Mouse (Mus musculus) liver, embryonic 11.5 days (tissue): ENCODE results near the gene Ccdc88c. TPM values are rescaled to one million over a fixed set of nuclear protein-coding genes. Genes with fewer than 3 reads are reported as not detected.

ENCODE experiments used
- ATAC-seq: fragments of 200-750 bp; cut with Nextera tagmentation; replicated peaks from 2 replicates; pipeline ENCODE4 v1.8.0; 2017; ENCODE audit warnings: moderate number of reproducible peaks, mild to moderate bottlenecking, moderate TSS enrichment, moderate library complexity; ENCODE audit not compliant: low FRiP score
- DNase-seq: peaks from one replicate; pipeline ENCODE4 v3.0.0-alpha.2; 2017; ENCODE audit warnings: low spot score
- H3K27ac ChIP-seq: fragments of 300-500 bp; sonication (generic); 2 replicates; pipeline ENCODE4 v1.5.1; 2014; ENCODE audit warnings: mild to moderate bottlenecking, low read depth, low read length, control low read depth
- H3K27me3 ChIP-seq: fragments of 300-500 bp; sonication (generic); replicated peaks from 2 replicates; pipeline ENCODE4 v1.6.1; 2014; ENCODE audit warnings: low read length, mixed read lengths; ENCODE audit not compliant: control insufficient read depth, insufficient read depth
- H3K36me3 ChIP-seq: fragments of 300-500 bp; sonication (generic); 2 replicates; pipeline ENCODE4 v1.6.1; 2014; ENCODE audit warnings: mild to moderate bottlenecking, low read length, moderate library complexity, mixed read lengths; ENCODE audit not compliant: control insufficient read depth, insufficient read depth
- H3K4me1 ChIP-seq: fragments of 300-500 bp; sonication (generic); replicated peaks from 2 replicates; pipeline ENCODE4 v1.6.1; 2014; ENCODE audit warnings: low read length, mixed read lengths; ENCODE audit not compliant: control insufficient read depth, insufficient read depth
- H3K4me2 ChIP-seq: fragments of 300-500 bp; sonication (generic); 2 replicates; pipeline ENCODE4 v1.6.1; 2014; ENCODE audit warnings: mild to moderate bottlenecking, control low read depth, moderate library complexity
- H3K4me3 ChIP-seq: fragments of 300-500 bp; sonication (generic); 2 replicates; pipeline ENCODE4 v1.5.1; 2014; ENCODE audit warnings: low read depth, low read length, control low read depth
- H3K9ac ChIP-seq: fragments of 300-500 bp; sonication (generic); 2 replicates; pipeline ENCODE4 v1.6.1; 2014; ENCODE audit warnings: low read depth, low read length, control low read depth
- H3K9me3 ChIP-seq: fragments of 300-500 bp; sonication (generic); 2 replicates; pipeline ENCODE4 v1.6.1; 2016; ENCODE audit warnings: low read length, inconsistent platforms, mixed read lengths; ENCODE audit not compliant: control insufficient read depth
- whole genome bisulfite sequencing: fragments of 180-500 bp; shearing (Covaris S2); extraction: QIAGEN DNeasy Blood & Tissue Kit; methylation state at CpG from one replicate; pipeline ENCODE4 v1.1.7; 2014; 5-methylcytosine and 5-hydroxymethylcytosine counted together
- polyA plus RNA-seq: library from polyadenylated mRNA; unstranded; fragments of >200 nt; fragmentation: Nextera tagmentation; extraction: Ambion mirVana; gene quantifications from 2 replicates; pipeline ENCODE4 v1.2.1, GENCODE M21; 2014

The Ccdc88c gene
- polyA plus RNA-seq, 1 experiment from 2014 or later, result 13.3 TPM

DNA sequence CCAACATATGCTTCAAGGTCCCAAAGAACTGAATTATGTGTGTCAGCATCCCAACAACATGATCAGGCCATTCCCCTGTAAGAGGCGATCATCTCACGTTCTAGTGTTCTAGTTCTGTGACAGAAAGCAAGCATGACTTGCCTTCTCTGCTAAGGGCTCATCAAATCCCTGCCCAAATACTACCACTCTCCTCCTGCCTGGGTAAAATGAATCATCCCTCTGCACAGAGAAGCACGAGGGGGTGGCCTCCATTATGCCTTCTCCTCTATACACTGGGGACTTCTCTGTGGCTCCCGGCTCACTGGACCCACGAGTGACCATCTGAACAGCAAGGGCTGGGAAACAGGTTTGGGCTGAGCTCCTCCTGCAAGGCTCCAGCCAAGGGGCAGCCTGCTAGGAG, 49.2 kb downstream of the Ccdc88c start:
- no peak overlapping the region for H3K4me2 ChIP-seq
- 81% methylated on average over 5 of the region's 5 CpGs for WGBS
- no peak overlapping the region for H3K4me3 ChIP-seq
- H3K27ac ChIP-seq, result no peak overlapping the region
- no peak overlapping the region for H3K9ac ChIP-seq
- DNase-seq, result no peak
- H3K9me3 ChIP-seq, result no peaks in the 10 kb centered on the region
- H3K36me3 ChIP-seq, result no peaks in the 10 kb centered on the region
- no peak for ATAC-seq
- H3K4me1 ChIP-seq, result no peaks in the 10 kb centered on the region
- H3K27me3 ChIP-seq, result no peaks in the 10 kb centered on the region

DNA sequence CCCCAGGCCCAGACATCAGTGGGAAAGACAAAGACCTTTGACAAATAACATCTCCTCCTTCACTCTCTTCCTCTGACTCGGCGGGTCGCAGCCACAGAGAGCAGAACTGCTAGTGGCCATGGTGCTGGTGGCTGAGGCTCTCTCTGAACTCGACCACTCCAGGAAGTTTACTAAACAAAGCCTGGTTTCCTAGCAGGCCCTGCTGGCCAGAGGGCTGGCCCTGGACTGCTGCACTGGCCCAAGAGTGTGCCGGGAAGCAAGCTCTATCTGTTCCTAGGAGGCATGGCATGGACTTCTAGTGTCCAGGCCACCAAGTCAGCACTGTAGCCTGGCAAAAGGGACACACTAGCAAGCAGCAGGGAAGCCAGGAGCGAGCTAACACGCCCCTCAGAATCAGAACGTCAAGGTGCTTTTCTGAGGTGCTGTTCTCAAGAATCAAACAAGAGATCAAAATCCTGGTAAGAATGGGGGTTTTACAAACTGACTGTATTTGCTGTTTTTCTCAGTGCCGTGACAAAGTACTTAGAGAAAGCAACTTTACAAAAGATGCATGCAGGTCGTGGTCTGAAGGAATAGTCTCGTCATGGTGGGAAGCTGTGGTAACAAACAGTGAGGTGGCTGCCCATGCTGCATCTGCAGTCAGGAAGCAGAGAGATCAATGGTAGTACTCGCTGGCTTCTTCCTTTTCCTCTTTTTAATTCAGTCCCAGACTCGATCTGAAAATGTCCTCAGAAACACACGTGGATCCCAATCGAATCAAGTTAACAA, 50.7 kb downstream of the Ccdc88c start:
- Histone ChIP-seq H3K4me3 (no peak overlapping the region), H3K9ac (no peak overlapping the region), H3K27ac (no peak overlapping the region), H3K9me3 (no peaks in the 10 kb centered on the region), H3K27me3 (no peaks in the 10 kb centered on the region), H3K36me3 (no peaks in the 10 kb centered on the region), H3K4me2 (no peak overlapping the region), H3K4me1 (no peaks in the 10 kb centered on the region)
- ATAC-seq (no peak), DNase-seq (no peak)
- 61% methylated on average over 15 of the region's 15 CpGs for WGBS

DNA sequence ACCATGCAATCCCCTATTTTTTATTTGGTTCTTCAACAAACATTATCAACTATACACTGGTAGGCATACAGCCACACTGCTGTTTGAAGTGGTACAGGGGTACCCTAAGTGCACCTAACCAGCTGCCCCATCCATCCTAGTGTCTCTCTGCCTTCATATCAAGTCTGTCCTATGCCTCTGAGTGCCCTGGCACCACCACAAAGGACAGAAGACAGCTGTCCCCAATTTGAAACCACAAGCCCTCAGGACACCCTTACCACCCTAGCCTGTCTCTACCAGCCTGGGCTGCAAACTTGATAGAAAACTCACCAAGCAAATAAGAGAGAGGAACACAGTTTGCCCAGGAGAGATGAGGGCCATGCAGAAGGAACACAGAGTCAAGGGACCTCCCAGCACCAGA, 51.3 kb downstream of the Ccdc88c start:
- ATAC-seq (no peak), DNase-seq (no peak)
- no peak overlapping the region for H3K9ac ChIP-seq
- H3K36me3 ChIP-seq, result no peaks in the 10 kb centered on the region
- H3K4me2 ChIP-seq, result no peak overlapping the region
- no peaks in the 10 kb centered on the region for H3K9me3 ChIP-seq
- H3K27ac ChIP-seq, result no peak overlapping the region
- H3K4me3 ChIP-seq, result no peak overlapping the region
- no peaks in the 10 kb centered on the region for H3K27me3 ChIP-seq
- no peaks in the 10 kb centered on the region for H3K4me1 ChIP-seq

DNA sequence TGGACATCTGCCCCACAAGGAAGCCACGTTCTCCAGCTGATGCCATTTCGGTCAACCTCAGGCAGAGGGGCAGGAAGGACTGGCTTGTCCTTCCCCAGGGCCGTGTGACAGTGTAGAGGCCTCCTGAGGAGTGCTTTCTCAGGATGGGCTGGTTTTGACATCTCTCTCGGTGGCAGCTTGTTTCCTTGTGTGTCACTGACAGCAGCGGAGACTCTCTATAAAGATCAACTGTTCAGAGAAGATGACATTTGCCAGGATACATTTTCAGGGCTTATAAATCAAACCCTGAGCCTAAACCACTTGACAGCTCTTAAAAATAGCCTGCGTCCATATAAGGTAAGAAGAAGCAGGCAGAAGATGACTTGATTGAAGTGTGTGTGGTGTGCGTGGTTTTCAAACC, 59.0 kb downstream of the Ccdc88c start:
- ATAC-seq, result no peak
- H3K27me3 ChIP-seq, result no peaks in the 10 kb centered on the region
- no peaks in the 10 kb centered on the region for H3K36me3 ChIP-seq
- H3K4me1 ChIP-seq, result no peaks in the 10 kb centered on the region; the same call in 1 of the 2 replicates
- H3K4me3 ChIP-seq, result no peak overlapping the region
- no peak overlapping the region for H3K9ac ChIP-seq
- no peak overlapping the region for H3K27ac ChIP-seq
- 69% methylated on average over 7 of the region's 7 CpGs for WGBS
- no peak overlapping the region for H3K4me2 ChIP-seq
- DNase-seq, result no peak
- H3K9me3 ChIP-seq, result no peaks in the 10 kb centered on the region

DNA sequence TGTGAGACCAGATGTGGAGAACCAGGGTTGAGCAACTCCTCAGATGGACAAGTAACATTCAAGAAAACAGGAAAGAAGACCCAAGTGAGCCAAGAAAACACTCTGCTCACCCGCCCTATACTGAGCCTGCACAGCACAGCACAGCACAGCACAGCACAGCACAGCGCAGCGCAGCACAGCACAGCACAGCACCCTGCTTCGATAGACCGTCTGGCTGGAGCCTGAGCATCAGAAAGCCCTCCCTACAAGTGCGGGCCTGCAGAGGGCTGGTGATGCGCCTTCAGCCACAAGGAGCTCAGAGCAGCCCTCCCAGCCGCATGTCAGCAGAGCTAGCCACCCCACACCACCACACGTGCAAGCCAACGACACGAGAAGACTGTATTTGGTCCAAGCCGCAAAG, 61.5 kb downstream of the Ccdc88c start:
- no peak for DNase-seq
- no peak overlapping the region for H3K27ac ChIP-seq
- no peaks in the 10 kb centered on the region for H3K36me3 ChIP-seq

DNA sequence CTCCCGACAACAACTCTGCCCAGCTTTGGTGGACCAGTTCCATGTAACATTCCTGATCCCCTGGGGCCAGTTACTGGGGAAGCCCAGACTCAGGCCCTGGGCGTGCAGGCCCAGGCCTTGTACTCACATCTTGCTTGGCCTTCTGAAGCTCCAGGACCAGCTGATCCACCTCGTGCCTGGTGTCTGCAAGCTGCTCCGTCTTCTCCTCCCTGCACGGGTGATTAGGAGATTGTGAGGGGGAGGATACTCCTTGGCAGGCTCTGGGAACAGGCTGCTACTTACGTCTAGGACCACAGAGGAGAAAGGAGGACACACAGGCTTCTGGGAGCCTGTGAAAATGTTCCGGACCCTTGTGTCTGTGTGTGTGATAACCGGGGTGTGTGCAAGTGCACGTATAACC, 62.6 kb downstream of the Ccdc88c start:
- WGBS, result 72% methylated on average over 9 of the region's 9 CpGs
- Histone ChIP-seq H3K27me3 (no peaks in the 10 kb centered on the region), H3K9me3 (no peaks in the 10 kb centered on the region), H3K27ac (no peak overlapping the region), H3K4me2 (no peak overlapping the region), H3K9ac (no peak overlapping the region), H3K36me3 (no peaks in the 10 kb centered on the region), H3K4me3 (no peak overlapping the region), H3K4me1 (no peaks in the 10 kb centered on the region; the same call in 1 of the 2 replicates)
- ATAC-seq (no peak), DNase-seq (no peak)

More for the DNA sequence above, 61.5 kb downstream of the Ccdc88c start:
- Histone ChIP-seq H3K4me1 (no peaks in the 10 kb centered on the region; the same call in 1 of the 2 replicates), H3K9me3 (no peaks in the 10 kb centered on the region), H3K9ac (no peak overlapping the region), H3K4me3 (no peak overlapping the region), H3K27me3 (no peaks in the 10 kb centered on the region), H3K4me2 (no peak overlapping the region)
- 0 out of 2 replicates have a peak, but pooled peaks have one; percentile 22 for ATAC-seq
- WGBS, result 94% methylated on average over 12 of the region's 12 CpGs

DNA sequence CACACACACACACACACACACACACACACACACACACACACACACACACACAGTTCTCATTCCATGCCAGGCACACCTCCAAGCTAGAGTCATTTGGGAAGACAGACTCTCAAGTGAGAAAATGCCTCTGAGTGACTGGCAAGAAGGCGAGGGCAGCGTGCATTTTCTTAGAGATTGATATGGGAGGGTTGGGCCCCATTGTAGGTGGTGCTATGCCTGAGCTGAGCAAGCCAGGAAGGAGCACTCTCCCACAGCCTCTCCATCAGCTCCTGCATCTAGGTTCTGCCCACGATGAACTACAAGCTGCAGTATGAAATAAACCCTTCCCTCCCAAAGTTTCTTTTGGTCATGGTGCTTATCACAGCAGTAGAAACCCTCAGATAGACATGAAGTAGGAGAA, 63.6 kb downstream of the Ccdc88c start:
- DNase-seq (no peak), ATAC-seq (0 out of 2 replicates have a peak, but pooled peaks have one; percentile 21)
- Histone ChIP-seq H3K9me3 (no peaks in the 10 kb centered on the region), H3K4me1 (no peaks in the 10 kb centered on the region; the same call in 1 of the 2 replicates), H3K27ac (no peak overlapping the region), H3K36me3 (no peaks in the 10 kb centered on the region), H3K4me3 (no peak overlapping the region), H3K9ac (no peak overlapping the region), H3K4me2 (no peak overlapping the region), H3K27me3 (no peaks in the 10 kb centered on the region)
- 59% methylated on average over 3 of the region's 3 CpGs for WGBS

DNA sequence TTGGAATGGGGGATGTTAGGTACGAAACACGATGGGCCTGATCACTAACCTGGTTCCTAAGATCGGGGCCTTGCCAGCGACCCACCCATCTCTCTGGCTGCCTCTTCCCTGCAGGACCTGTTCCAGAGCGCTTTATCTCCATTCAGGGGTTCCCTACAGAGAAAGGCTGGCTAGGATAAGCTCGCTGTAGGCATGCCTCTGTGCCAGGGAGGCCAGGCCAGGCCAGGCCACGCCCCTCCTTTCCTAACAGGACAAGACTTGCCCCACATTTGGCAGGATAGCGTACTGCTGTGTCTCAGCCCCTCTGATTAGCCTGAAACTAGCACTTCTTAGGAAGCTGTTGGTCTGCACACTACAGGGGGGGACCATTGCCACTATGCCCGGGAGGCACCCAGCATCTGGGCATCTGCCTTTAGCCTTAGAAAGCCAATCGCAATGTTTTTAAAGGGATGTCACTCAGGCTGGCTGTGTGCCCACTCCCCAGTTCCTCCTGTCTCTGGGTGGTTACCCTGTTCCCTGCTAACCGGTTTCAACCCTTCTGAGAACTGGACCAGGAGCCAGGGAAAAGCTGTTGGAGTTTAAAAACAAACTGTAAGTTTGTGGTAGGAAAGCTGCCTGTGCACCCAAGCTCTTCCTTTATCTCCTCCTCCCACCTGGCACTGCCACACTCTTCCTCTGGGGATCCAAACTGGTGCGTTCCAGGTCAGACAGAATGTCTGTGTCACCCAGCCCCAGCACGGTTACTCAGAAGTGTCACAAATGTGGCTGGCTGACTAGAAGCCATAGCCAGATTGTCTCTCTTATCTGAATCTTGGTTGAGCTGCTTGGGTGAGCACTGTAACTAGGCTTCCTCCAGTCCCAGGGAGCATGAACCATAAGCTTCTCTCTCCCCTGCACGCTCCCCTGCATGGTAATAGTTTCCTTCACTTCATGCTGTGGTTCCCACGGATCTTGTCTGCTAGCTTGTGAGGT, 69.9 kb downstream of the Ccdc88c start:
- Histone ChIP-seq H3K4me1 (peaks cover 58% of the 10 kb centered on the region), H3K36me3 (no peaks in the 10 kb centered on the region), H3K4me3 (no peak overlapping the region), H3K4me2 (peak overlapping the region; percentile 4), H3K27ac (peak overlapping the region; percentile 47), H3K9ac (0 out of 2 replicates have a peak overlapping the region, but pooled peaks have one; percentile 16), H3K9me3 (no peaks in the 10 kb centered on the region), H3K27me3 (no peaks in the 10 kb centered on the region)
- WGBS, result 58% methylated on average over 15 of the region's 15 CpGs
- peak; percentile 45 for ATAC-seq
- no peak for DNase-seq
